Mouse (Mus musculus): ENCODE results near the gene Mtcp1. TPM values are rescaled to one million over a fixed set of nuclear protein-coding genes. Genes with fewer than 3 reads are reported as not detected.

Mtcp1 gene
- total RNA-seq (2021), result 1 to 10 TPM; 5.5 to 8.4 TPM
- long read RNA-seq, partial matches to known transcripts, result 0 of 4 reads
- long read RNA-seq, other reads (novel, unspliced or antisense), result 4 of 4 reads

- peak; percentile 77 to 87 for DNase-seq (ENCODE audit: low spot score in 2 of 2)
Measured at GRCm38 (mm10) chrX:75415936-75416785, at the start of gene Mtcp1, which contains the start of the genes Cmc4 and Brcc3. TSS of gene Mtcp1 (minus strand) at chrX:75416588. TSS of gene Cmc4 (minus strand) at chrX:75416584. TSS of gene Brcc3 (plus strand) at chrX:75416628.

- no peak for DNase-seq (ENCODE audit: low spot score in 2 of 2)
Measured at GRCm38 (mm10) chrX:75454597-75454996, 38.2 kb upstream of the Mtcp1 start.

GRCm38 (mm10) chrX:75409711-75410110, 6.7 kb downstream of the Mtcp1 start:
- no peak for DNase-seq (ENCODE audit: low spot score in 2 of 2)

GRCm38 (mm10) chrX:75403350-75403749, 13.0 kb downstream of the Mtcp1 start:
- DNase-seq (ENCODE audit: low spot score in 2 of 2), result no peak

GRCm38 (mm10) chrX:75402668-75403067, 13.7 kb downstream of the Mtcp1 start:
- DNase-seq (ENCODE audit: low spot score in 2 of 2), result no peak

- no peak for DNase-seq (ENCODE audit: low spot score in 2 of 2)
Measured at GRCm38 (mm10) chrX:75399471-75399870, 16.9 kb downstream of the Mtcp1 start.

- DNase-seq (ENCODE audit: low spot score in 2 of 2), result peak; percentile 5 to 69
Measured at GRCm38 (mm10) chrX:75382195-75382771, 34.1 kb downstream of the Mtcp1 start, which contains the start of the genes Fundc2 and F8. TSS of gene Fundc2 (plus strand) at chrX:75382399. TSS of gene F8 (minus strand) at chrX:75382615.

GRCm38 (mm10) chrX:75381699-75382098, 34.7 kb downstream of the Mtcp1 start:
- no peak for DNase-seq (ENCODE audit: low spot score in 2 of 2)

GRCm38 (mm10) chrX:75381176-75381575, 35.2 kb downstream of the Mtcp1 start:
- no peak for DNase-seq (ENCODE audit: low spot score in 2 of 2)

- no peak for DNase-seq (ENCODE audit: low spot score in 2 of 2)
Measured at GRCm38 (mm10) chrX:75376815-75377214, 39.6 kb downstream of the Mtcp1 start.

- no peak for DNase-seq (ENCODE audit: low spot score in 2 of 2)
Measured at GRCm38 (mm10) chrX:75372666-75373425, 43.5 kb downstream of the Mtcp1 start.

- no peak for DNase-seq (ENCODE audit: low spot score in 2 of 2)
Measured at GRCm38 (mm10) chrX:75370197-75370596, 46.2 kb downstream of the Mtcp1 start.

Other genes with a start within 250 kb of the Mtcp1 start
- 10 to 100 TPM; 38.1 to 53.6 TPM for gene Fundc2, start 34.2 kb downstream of the Mtcp1 start, total RNA-seq (2021)
- 1 to 10 TPM; 2.3 to 2.9 TPM for gene F8, start 34.0 kb downstream of the Mtcp1 start, total RNA-seq (2021)
- gene Cmc4, start within 50 bp of the Mtcp1 start, total RNA-seq (2021), result 10 to 100 TPM; 12.1 to 14.4 TPM
- gene Brcc3, start within 50 bp of the Mtcp1 start, total RNA-seq (2021), result 10 to 100 TPM; 36.5 to 39.0 TPM
- 10 to 100 TPM; 67.5 to 81.5 TPM for gene Vbp1, start 97.7 kb upstream of the Mtcp1 start, total RNA-seq (2021)
- 10 to 100 TPM; 40.6 to 40.7 TPM for gene Rab39b, start 161.6 kb upstream of the Mtcp1 start, total RNA-seq (2021)

Data from layer of hippocampus, adult 18-20 months (tissue).